Mouse (Mus musculus) A20 (cell line): ENCODE data around the gene Mcoln2.
A peak's percentile ranks its signal among the peaks of the same experiment; 100 is the strongest.

Source experiments
- DNase-seq: peaks from one replicate; pipeline ENCODE4 v3.0.0-alpha.2; 2011; ENCODE audit warnings: low read depth, low spot score

Gene Mcoln2

GRCm38 (mm10) chr3:146145501-146145900 lies 4.1 kb upstream of the Mcoln2 start:
- no peak for DNase-seq

GRCm38 (mm10) chr3:146146131-146146530 lies 3.5 kb upstream of the Mcoln2 start:
- DNase-seq = no peak

DNA sequence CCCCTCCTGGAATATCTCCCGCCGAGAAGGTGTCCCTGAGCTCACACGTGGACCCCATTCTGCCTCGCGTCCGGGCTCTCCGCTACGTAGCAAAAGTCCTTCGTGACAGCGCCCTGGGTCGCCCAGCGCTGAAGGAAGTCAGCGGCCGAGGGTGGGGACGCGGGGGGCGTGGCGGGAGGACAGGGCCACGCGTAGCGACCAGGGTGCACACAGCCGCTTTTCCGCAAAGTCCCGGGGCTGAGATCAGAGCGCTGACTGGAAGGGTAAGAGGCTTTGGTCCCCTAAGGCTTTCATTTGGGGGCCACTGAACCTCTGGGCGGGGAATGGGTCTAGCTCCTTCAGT lies 396 bp downstream of the Mcoln2 start:
- peak; percentile 75 for DNase-seq

GRCm38 (mm10) chr3:146150560-146150959 lies 927 bp downstream of the Mcoln2 start:
- peak; percentile 87 for DNase-seq

GRCm38 (mm10) chr3:146151328-146151727 lies 1.7 kb downstream of the Mcoln2 start:
- peak; percentile 68 for DNase-seq

GRCm38 (mm10) chr3:146151755-146152154 lies 2.1 kb downstream of the Mcoln2 start:
- peak; percentile 79 for DNase-seq

DNA sequence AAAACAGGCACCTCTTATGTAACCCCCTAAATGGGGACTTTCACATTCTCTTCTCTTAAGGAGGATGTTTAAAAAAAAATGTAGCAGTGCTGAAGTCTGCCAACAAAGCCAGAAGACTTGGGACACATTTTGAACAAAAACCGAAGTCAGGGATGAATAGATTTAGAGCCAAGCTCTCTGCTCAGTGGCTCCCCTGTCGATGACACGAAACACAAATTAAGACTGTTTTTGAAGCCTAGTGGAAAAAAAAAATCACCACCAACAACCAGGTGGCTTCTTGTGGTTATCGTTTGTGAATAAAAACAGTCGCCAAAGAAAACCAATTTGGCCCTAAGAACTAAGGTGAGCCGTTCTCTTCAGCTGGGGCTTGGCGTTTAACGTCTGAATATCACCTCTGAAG lies 2.7 kb downstream of the Mcoln2 start:
- DNase-seq = peak; percentile 88

- peak; percentile 82 for DNase-seq
Observed at GRCm38 (mm10) chr3:146152913-146153312, 3.3 kb downstream of the Mcoln2 start.

GRCm38 (mm10) chr3:146153862-146154611 lies 4.4 kb downstream of the Mcoln2 start:
- peak; percentile 88 for DNase-seq

- DNase-seq = no peak
Observed at GRCm38 (mm10) chr3:146155628-146156576, 6.3 kb downstream of the Mcoln2 start.

GRCm38 (mm10) chr3:146156811-146157210 lies 7.2 kb downstream of the Mcoln2 start:
- no peak for DNase-seq

GRCm38 (mm10) chr3:146158039-146158438 lies 8.4 kb downstream of the Mcoln2 start:
- peak; percentile 32 for DNase-seq

DNA sequence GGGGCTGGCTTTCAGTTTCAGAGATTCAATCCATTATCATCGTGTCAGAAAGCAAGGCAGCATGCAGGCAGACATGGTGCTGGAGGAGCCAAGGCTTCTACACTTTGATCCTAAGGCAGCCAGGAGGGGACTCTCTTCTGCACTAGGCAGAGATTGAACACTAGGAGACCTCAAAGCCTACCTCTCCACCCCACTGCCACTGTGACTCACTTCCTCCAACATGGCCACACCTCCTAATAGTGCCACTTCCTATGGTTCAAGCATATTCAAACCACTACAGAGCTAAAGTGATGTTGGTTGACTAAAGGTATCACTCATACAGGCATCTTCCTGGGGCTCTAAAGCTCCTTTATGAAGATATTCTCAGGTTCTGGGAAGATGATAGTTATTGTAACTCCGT lies 9.7 kb downstream of the Mcoln2 start:
- peak; percentile 29 for DNase-seq

GRCm38 (mm10) chr3:146162197-146162596 lies 12.6 kb downstream of the Mcoln2 start:
- no peak for DNase-seq

GRCm38 (mm10) chr3:146169356-146169755 lies 19.7 kb downstream of the Mcoln2 start:
- DNase-seq = no peak

DNA sequence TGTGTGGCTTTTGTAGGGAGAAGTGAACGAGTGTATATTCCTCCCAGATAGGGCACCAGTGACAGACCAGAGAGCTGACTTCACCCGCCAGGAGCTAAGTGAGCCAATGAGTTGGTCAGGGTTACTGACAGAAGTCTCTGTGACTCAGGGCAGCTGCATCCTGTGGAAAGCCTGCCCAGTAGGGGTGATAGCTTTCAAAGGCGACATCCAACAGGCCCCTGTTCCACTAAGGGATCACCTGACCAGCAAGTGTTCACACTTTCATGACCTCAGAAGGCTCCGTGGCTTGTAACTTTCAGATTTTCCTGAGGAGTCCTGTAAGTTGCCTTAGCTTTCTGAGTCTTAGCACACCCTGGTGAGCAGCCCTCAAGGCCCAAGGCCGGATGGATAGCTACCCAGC lies 23.4 kb downstream of the Mcoln2 start:
- DNase-seq = no peak

DNA sequence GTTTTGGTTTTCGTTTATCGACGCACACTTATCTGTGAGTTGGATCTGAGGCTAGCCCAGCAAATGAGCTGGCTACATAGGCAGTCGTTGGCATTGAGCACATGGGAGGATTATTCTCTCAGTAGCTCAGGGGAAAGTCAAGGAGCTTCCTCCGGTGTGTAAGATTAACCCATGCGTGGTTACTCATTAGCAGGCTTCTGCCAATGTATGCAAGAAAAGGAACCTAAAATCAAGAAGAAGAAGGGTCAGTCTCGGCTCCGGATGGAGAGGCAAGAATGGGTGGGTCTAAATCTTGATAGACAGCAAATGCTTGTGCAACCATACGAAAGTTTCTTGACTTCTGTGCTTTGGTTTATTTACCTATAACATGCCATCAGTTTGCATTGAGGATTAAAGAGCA lies 24.6 kb downstream of the Mcoln2 start:
- no peak for DNase-seq

DNA sequence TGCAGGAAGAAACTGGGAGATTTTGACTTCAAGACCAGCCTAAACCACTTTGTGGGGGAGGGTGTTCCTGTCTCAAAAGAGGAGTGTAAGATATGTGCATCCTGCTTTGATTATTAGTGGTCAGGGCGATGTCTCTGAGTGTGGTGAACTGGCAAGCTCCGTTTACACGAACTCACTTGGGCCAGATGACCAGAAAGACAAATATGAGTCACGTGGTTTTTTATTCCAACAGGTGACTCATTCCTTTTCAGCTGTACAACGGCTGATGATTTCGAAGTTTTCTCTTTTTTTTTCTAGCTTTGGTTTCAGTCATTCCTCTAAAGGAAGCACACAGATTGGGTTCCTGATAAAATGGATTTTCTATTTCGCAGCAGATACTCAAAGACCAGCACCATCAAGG lies 27.7 kb downstream of the Mcoln2 start:
- no peak for DNase-seq

DNA sequence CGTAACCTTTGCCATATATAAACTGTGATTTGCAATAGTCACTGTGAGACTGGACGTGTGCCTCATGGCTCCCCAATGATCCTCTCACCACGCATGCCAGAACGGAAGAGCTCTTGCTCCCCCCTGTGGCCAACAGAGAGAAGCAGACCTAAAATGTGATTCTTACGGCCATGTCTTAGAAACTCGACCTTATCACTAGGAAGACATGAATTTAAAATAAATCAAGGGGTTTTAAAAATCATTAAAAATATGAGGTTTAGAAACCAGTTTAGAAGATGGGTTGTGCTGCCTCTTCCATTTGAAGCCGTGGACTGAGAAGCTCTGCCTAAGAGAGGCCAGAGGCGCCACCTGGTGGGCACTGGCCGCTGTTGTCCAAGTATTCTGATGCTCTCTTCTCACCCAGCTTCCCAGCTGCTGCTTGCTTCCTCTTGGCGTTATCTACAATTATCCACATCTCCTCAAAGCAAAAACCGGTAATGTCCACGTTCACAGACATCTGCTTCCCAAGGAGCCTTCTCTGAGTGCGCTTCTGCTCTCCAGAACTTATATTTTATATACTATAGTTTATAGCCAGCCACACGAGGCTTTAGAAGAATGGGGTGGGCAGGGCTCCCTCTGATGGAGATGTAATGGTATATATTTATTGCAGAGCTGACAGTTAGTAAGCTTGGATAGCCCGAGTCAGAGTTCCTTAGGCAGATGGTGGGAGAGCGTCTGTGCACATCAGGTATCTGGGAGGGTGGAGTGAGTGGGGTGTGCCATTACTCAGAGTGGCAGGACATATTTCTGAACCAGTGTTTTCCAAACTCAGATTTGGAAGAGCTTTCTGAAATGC lies 28.3 kb downstream of the Mcoln2 start:
- peak; percentile 85 for DNase-seq

DNA sequence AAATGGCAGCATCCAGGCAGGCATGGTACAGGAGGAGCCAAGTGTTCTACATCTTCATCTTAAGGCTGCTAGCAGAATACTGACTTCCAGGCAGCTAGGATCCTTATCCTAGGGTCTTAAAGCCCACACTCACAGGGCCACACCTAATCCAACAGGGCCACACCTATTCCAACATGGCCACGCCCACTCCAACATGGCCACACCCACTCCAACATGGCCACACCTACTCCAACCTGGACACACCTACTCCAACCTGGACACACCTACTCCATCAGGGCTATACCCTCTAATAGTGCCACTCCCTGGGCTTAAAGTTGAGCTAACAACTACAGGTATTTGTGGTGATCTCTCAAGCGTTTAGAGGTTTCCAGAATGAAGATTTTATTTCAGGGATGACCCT lies 30.7 kb downstream of the Mcoln2 start:
- DNase-seq = peak; percentile 38

GRCm38 (mm10) chr3:146180986-146181385 lies 31.4 kb downstream of the Mcoln2 start:
- DNase-seq = peak; percentile 62
